Mouse (Mus musculus) midbrain, embryonic 15.5 days (tissue): ENCODE results near the gene Mex3d. TPM values are rescaled to one million over a fixed set of nuclear protein-coding genes. Genes with fewer than 3 reads are reported as not detected.
"Not testable (repeated sequence)": the region's sequence is repeated elsewhere in the genome, so short reads cannot be mapped to it uniquely, and the experiment has no call there.

ENCODE experiments used
- ATAC-seq: fragments of 200-750 bp; cut with Nextera tagmentation; replicated peaks from 2 replicates; pipeline ENCODE4 v1.8.0; 2017; ENCODE audit warnings: moderate TSS enrichment
- H3K27ac ChIP-seq: fragments of 300-500 bp; sonication (generic); 2 replicates; pipeline ENCODE4 v1.5.1; 2015; ENCODE audit warnings: mild to moderate bottlenecking, inconsistent platforms
- H3K27me3 ChIP-seq: fragments of 300-500 bp; sonication (generic); replicated peaks from 2 replicates; pipeline ENCODE4 v1.6.1; 2015; ENCODE audit warnings: inconsistent platforms
- H3K36me3 ChIP-seq: fragments of 300-500 bp; sonication (generic); replicated peaks from 2 replicates; pipeline ENCODE4 v1.6.1; 2015; ENCODE audit warnings: inconsistent platforms
- H3K4me1 ChIP-seq: fragments of 300-500 bp; sonication (generic); 2 replicates; pipeline ENCODE4 v1.6.1; 2015; ENCODE audit warnings: inconsistent platforms
- H3K4me2 ChIP-seq: fragments of 300-500 bp; sonication (generic); 2 replicates; pipeline ENCODE4 v1.6.1; 2015; ENCODE audit warnings: inconsistent platforms, mild to moderate bottlenecking, moderate library complexity
- H3K4me3 ChIP-seq: fragments of 300-500 bp; sonication (generic); 2 replicates; pipeline ENCODE4 v1.5.1; 2015; ENCODE audit warnings: mild to moderate bottlenecking, inconsistent platforms
- H3K9ac ChIP-seq: fragments of 300-500 bp; sonication (generic); 2 replicates; pipeline ENCODE4 v1.6.1; 2015; ENCODE audit warnings: mild to moderate bottlenecking, inconsistent platforms
- H3K9me3 ChIP-seq: fragments of 300-500 bp; sonication (generic); 2 replicates; pipeline ENCODE4 v1.6.1; 2016; ENCODE audit warnings: inconsistent platforms
- WGBS: fragments of 180-500 bp; shearing (Covaris S2); methylation state at CpG from one replicate; pipeline ENCODE4 v1.1.7; 2015; ENCODE audit warnings: mixed read lengths; 5-methylcytosine and 5-hydroxymethylcytosine counted together
- polyA plus RNA-seq: library from polyadenylated mRNA; unstranded; fragments of >200 nt; fragmentation: Nextera tagmentation; extraction: Ambion mirVana; gene quantifications from 2 replicates; pipeline ENCODE4 v1.2.1, GENCODE M21; 2015

The Mex3d gene
- polyA plus RNA-seq, 1 experiment from 2014 or later = 18.3 TPM

DNA sequence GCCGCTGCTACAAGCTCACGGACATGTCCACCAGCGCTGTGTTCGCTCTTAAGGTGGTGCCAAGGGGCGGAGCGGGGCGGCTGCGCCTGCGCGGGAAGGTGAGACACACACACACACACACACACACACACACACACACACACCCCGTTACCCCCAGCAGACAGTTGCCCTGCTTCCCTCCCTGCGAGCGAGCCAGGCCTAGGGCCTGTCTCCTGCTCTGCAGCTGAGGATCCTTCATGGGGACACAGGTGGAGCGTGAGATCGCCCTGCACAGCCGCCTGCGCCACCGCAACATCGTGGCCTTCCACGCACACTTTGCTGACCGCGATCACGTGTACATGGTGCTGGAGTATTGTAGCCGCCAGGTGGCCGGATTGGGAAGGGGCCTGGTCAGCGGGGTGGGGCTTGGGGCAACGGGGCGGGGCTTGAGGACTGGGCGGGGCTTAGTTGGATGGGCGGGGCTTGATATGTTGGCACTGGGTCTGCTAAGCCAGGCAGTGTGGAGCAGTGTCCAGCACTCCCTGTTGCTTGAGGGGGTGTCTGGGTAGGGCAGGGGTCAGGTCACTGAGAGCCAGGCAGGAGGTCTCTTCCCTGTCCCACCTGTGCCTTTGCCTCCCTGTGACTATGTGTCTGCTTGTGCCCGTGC is 29.3 kb downstream of the Mex3d start:
- Histone ChIP-seq H3K9me3 (no peaks in the 10 kb centered on the region), H3K36me3 (no peaks in the 10 kb centered on the region), H3K27me3 (peaks cover 57% of the 10 kb centered on the region), H3K4me3 (peak overlapping the region; percentile 38), H3K4me2 (peak overlapping the region; percentile 62), H3K9ac (peak overlapping the region; percentile 27), H3K27ac (no peak overlapping the region), H3K4me1 (peaks cover 25% of the 10 kb centered on the region)
- ATAC-seq = peak; percentile 56
- WGBS = 5% methylated on average over 29 of the region's 31 CpGs

DNA sequence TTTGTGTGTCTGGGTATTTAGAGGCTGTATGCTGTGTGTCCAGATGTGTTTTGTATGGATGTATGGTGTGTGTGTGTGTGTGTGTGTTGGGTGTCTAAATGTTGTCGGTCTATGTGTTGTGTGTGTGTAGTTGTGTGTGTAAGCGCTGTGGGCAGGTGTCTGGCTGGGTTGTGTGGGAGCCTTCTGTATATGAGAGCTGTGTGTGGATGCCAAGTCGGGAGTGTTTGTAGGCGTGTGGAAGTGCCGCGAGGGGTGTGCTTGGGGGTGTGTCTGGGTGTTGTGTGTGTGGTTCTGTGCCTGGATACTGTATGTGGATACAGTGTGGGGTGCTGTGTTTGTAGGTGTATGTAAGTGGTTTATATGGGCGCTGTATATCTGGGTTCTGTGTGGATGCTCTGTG is 30.1 kb downstream of the Mex3d start:
- peak overlapping the region; percentile 62 for H3K4me2 ChIP-seq
- WGBS = 26% methylated on average over 7 of the region's 7 CpGs
- peaks cover 25% of the 10 kb centered on the region for H3K4me1 ChIP-seq
- no peak overlapping the region; the same call in 1 of the 2 replicates for H3K9ac ChIP-seq
- peak; percentile 12; the same call in 1 of the 2 replicates for ATAC-seq
- no peaks in the 10 kb centered on the region for H3K9me3 ChIP-seq
- H3K27me3 ChIP-seq = peaks cover 65% of the 10 kb centered on the region
- no peaks in the 10 kb centered on the region for H3K36me3 ChIP-seq
- H3K27ac ChIP-seq = no peak overlapping the region
- H3K4me3 ChIP-seq = peak overlapping the region; percentile 38

DNA sequence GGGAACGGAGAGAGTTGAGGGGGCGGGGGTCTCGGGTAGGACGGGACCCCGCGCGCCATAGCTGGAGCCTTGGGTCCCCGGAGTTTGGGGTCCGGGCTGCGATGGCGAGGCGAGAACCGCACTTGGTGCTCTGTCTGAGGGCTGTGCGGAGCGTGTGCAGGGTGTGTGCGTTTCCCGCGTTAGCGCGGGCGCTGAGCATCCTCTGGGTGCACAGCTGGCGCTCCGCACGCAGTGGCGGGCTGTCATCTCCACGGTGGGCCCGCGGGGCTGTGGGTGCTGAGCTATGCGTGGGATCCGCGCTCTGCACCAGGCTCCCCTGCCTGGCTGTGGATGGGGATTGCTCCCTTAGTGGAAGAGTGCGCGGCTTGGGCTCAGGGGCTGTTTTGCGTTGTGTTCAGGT is 30.7 kb downstream of the Mex3d start:
- ATAC-seq = peak; percentile 40; the same call in 1 of the 2 replicates
- Histone ChIP-seq H3K36me3 (no peaks in the 10 kb centered on the region), H3K27ac (no peak overlapping the region), H3K9me3 (no peaks in the 10 kb centered on the region), H3K9ac (peak overlapping the region; percentile 16), H3K4me1 (peaks cover 25% of the 10 kb centered on the region), H3K27me3 (peaks cover 71% of the 10 kb centered on the region), H3K4me3 (peak overlapping the region; percentile 38), H3K4me2 (peak overlapping the region; percentile 68)
- WGBS = 2% methylated on average over 34 of the region's 34 CpGs

DNA sequence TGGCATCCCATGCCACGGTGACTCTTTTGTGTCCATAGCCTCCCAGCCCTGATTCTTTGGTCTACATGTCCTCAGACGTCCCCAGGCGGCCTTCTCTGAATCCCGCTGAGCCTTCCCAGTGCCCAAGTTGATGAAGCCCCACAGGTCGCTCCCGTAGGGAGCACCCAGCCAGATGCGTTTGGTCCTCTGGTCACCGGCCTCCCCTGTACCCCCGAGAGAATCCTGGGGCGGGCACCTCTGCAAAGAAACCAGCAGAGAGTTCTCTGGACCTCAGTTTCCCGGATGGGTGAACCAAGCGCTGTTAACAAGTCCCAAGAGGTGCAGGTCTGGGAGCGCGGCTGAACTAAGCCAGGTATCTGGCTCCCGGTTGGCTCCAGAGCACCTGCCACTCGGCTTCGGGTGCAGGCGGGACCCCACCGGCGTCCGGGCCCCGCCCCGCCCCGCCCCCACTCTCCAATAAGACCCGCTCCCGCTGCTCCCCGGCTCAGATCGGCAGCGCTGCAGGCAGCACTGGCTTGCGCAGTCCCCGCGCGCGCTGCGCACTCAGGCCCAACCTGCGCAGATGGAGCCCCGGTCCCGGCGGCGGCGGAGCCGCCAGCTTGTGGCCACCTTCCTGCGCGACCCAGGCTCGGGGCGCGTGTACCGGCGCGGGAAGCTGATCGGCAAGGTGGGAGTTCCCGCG is 31.3 kb downstream of the Mex3d start, which contains the start of gene Plk5:
Gene Plk5 (plus strand): TSS at position 459 of the 682 bp plus-strand sequence.
- Histone ChIP-seq H3K27ac (no peak within 1 kb of the TSS), H3K4me1 (peaks cover 25% of the 10 kb centered on the region), H3K4me2 (peak within 1 kb of the TSS; percentile 68), H3K27me3 (peaks cover 76% of the 10 kb centered on the region), H3K9ac (peak within 1 kb of the TSS; percentile 16), H3K9me3 (no peaks in the 10 kb centered on the region), H3K4me3 (peak within 1 kb of the TSS; percentile 38), H3K36me3 (no peaks in the 10 kb centered on the region)
- 2% methylated on average over 52 of the region's 53 CpGs for WGBS
- no peak for ATAC-seq

DNA sequence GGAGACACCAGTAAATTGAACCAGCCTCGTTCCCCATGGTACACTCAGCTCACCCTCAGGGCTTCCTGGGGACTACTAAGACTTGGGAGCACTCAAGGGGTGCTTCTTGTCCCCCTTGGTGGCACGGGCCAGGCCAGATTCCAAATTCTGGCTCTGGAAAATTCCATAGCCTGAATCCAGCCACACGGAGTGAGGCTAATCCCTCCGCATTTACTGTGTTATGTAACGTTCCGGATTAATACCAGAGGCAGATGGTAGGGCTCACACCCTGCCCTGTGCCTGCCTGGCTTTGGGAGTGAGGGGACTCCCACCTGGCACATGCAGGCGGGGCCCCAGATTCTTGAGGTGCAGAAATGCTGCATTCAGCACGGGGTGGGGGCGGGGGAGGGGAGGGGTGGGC is 32.0 kb downstream of the Mex3d start:
- H3K4me1 ChIP-seq = peaks cover 25% of the 10 kb centered on the region
- no peaks in the 10 kb centered on the region for H3K36me3 ChIP-seq
- WGBS = 5% methylated on average over 9 of the region's 9 CpGs
- H3K4me2 ChIP-seq = no peak overlapping the region
- no peak overlapping the region for H3K27ac ChIP-seq
- no peak overlapping the region for H3K9ac ChIP-seq
- H3K4me3 ChIP-seq = no peak overlapping the region
- peaks cover 83% of the 10 kb centered on the region for H3K27me3 ChIP-seq
- no peak for ATAC-seq
- H3K9me3 ChIP-seq = no peaks in the 10 kb centered on the region

DNA sequence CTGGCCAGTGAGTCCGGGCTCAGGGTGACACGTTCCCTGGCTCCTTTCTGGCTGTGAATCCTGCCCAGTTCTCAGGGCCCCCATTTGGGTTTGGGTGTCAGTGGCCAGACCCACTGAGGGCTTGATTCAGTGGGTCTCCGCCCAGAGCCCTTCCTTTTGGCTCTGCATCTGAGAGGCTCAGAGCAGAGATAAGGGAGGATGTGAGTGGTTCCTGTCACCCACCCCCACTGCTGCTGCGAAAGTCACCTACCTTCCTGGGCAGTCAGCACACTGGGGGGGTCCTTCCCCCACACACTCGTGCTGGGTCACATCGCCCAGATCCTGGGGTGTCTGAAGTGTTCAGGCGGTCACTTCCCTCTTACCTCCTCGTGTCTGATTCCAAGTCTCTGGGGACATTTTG is 34.7 kb downstream of the Mex3d start:
- Histone ChIP-seq H3K36me3 (no peaks in the 10 kb centered on the region), H3K27ac (no peak overlapping the region)
- WGBS = 65% methylated on average over 8 of the region's 8 CpGs

DNA sequence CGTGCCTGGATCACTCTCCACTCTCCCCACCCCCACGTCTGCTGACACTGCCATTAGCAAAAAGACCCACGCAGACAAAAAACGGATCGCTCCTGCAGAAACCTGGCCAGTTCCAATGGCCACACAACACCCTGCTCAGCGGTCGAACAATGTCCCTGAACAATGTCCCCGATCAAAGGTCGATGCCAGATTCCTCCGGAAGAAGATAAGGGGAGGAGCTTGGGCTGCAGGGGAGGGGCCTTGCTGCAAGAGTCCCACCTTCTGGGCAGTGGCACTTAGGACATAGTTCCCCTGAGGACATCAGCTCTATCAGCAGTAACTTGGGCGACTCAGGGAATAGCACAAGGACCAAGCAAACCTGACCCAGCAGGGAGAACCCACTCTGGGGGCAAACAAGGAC is 35.6 kb downstream of the Mex3d start:
- 23% methylated on average over 11 of the region's 11 CpGs for WGBS
- H3K4me3 ChIP-seq = no peak overlapping the region
- H3K27ac ChIP-seq = no peak overlapping the region
- peaks cover 20% of the 10 kb centered on the region for H3K4me1 ChIP-seq
- ATAC-seq = no peak
- H3K36me3 ChIP-seq = no peaks in the 10 kb centered on the region
- H3K9ac ChIP-seq = no peak overlapping the region
- H3K4me2 ChIP-seq = no peak overlapping the region
- H3K27me3 ChIP-seq = peaks cover 94% of the 10 kb centered on the region
- no peaks in the 10 kb centered on the region for H3K9me3 ChIP-seq

More for the DNA sequence above, 34.7 kb downstream of the Mex3d start:
- H3K4me1 ChIP-seq = peaks cover 29% of the 10 kb centered on the region
- H3K9ac ChIP-seq = no peak overlapping the region
- H3K27me3 ChIP-seq = peaks cover 95% of the 10 kb centered on the region
- H3K4me3 ChIP-seq = no peak overlapping the region
- no peak overlapping the region for H3K4me2 ChIP-seq
- no peaks in the 10 kb centered on the region for H3K9me3 ChIP-seq
- no peak for ATAC-seq

DNA sequence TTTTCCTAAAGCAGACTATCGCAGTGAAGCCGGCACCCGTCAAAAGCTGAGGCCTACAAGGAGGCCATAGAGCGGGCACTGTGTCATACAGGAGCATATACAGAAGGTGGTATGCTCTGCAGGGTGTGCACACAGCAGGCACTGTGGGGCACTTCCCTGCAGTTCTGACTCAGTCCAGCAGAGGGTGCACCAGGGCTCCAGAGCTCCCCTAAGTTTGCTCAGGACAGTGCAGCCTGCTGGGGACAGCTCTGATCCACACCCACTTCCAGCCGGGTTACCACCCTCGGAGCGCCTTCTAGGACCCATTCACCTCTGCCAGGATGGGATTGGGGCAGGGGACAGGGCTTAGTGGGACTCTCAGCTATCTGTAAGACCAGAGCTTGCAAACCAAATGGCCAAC is 37.2 kb downstream of the Mex3d start:
- Histone ChIP-seq H3K4me1 (peaks cover 9% of the 10 kb centered on the region; the same call in 1 of the 2 replicates), H3K9me3 (no peaks in the 10 kb centered on the region), H3K36me3 (no peaks in the 10 kb centered on the region), H3K27ac (no peak overlapping the region), H3K4me2 (no peak overlapping the region), H3K27me3 (peaks cover 92% of the 10 kb centered on the region), H3K9ac (no peak overlapping the region), H3K4me3 (no peak overlapping the region)
- whole genome bisulfite sequencing = 5% methylated on average over 7 of the region's 7 CpGs
- peak; percentile 68 for ATAC-seq

DNA sequence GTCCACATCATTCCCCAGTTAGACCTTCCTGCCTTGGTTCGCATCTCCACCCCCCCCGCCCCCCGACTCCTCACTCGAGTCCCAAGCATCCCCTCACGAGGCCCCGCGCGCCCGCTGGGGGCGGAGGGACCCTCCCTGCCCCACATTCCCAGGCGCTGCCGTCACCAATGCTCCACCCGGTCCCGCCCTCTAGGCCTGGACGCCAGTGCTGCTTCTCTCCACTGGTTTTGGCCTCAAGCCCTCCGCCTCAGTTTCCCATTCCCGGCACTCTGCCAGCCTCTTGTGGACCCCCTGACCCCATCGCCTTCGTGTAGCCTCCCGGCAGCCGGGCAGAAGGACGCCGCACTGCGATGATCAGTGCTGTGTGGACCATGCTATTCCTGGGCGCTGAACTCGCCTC is 38.5 kb downstream of the Mex3d start:
- H3K4me3 ChIP-seq = no peak overlapping the region
- H3K4me1 ChIP-seq = peaks cover 9% of the 10 kb centered on the region
- H3K9ac ChIP-seq = no peak overlapping the region
- no peaks in the 10 kb centered on the region for H3K36me3 ChIP-seq
- 0 out of 2 replicates have a peak overlapping the region, but pooled peaks have one; percentile 2 for H3K4me2 ChIP-seq
- H3K27me3 ChIP-seq = peaks cover 93% of the 10 kb centered on the region
- no peak overlapping the region for H3K27ac ChIP-seq
- WGBS = 16% methylated on average over 25 of the region's 26 CpGs
- no peak for ATAC-seq
- no peaks in the 10 kb centered on the region for H3K9me3 ChIP-seq

DNA sequence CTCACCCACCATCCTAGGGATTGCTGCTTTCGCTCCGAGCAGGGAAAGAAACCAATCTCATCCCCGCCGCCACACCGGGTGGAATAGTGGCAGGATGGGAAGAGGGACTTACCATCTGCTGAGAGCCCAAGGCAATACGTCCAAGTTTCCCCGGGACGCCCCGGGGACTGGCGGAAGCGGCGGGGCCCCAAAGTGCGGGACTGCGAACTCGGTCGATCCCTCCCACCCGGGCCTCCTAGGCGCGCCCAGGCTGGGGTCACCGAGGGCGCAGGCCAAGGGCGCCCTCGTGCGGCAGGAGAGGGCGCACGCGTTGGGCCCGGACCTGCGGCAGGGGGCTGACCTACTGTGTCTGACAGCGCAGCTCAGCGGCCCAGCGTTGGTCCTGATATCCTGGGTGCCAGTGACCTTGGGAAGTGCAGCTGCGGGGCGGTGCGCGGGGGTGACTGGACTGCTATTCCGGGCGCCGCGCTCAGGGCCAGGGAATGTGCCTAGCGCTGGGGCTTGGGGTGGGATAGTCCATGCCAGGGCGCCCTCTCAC is 39.1 kb downstream of the Mex3d start, which contains the start of gene Adamtsl5:
Gene Adamtsl5 (minus strand): TSS at position 169 of the 538 bp plus-strand sequence.
- H3K4me1 ChIP-seq = peaks cover 14% of the 10 kb centered on the region
- H3K9me3 ChIP-seq = no peaks in the 10 kb centered on the region
- no peak within 1 kb of the TSS for H3K4me3 ChIP-seq
- peak within 1 kb of the TSS; percentile 2 for H3K4me2 ChIP-seq
- no peak for ATAC-seq
- peaks cover 95% of the 10 kb centered on the region for H3K27me3 ChIP-seq
- WGBS = under 1% methylated on average over 40 of the region's 42 CpGs
- no peak within 1 kb of the TSS for H3K9ac ChIP-seq
- no peak within 1 kb of the TSS for H3K27ac ChIP-seq
- H3K36me3 ChIP-seq = no peaks in the 10 kb centered on the region

DNA sequence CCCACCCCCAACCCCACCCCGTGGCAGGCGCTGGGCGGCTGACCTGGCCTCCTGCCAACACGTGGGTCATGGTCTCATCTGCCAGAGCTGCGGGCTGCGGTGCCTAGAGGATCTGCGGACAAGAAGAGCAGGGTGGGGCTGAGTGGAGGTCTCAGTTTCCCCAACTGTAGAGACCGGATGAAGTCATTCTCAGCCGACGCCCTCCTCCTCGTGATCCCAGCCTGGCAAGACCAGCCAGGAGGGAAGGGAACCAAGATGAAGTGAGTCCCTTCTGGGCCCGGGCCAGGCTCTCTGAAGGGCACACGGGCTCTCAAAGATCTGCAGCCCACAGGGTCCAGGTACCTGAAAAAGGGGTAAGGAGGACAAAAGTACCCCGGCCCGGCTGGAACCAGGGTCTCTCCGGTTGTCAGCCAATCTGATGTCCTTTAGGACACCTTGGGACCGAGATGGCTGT is 39.9 kb downstream of the Mex3d start:
- ATAC-seq = no peak
- peaks cover 95% of the 10 kb centered on the region for H3K27me3 ChIP-seq
- H3K9ac ChIP-seq = no peak overlapping the region
- H3K4me1 ChIP-seq = peaks cover 22% of the 10 kb centered on the region
- no peaks in the 10 kb centered on the region for H3K9me3 ChIP-seq
- WGBS = 17% methylated on average over 17 of the region's 17 CpGs
- no peak overlapping the region for H3K27ac ChIP-seq
- H3K4me3 ChIP-seq = no peak overlapping the region
- no peak overlapping the region for H3K4me2 ChIP-seq
- H3K36me3 ChIP-seq = no peaks in the 10 kb centered on the region

DNA sequence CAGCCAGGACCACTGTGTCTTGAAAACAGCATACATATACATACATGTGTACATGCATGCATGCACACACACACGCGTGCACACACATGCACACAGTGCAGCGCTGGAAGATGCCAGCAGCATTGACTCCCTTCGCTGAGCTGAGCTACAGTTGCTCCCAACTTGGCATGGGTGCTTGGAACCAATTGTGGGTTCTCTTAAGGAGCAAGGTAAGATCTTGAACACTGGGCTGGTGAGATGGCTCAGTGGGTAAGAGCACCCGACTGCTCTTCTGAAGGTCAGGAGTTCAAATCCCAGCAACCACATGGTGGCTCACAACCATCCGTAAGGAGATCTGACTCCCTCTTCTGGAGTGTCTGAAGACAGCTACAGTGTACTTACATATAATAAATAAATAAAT is 41.5 kb downstream of the Mex3d start:
- not testable (repeated sequence) for ATAC-seq, H3K9me3 ChIP-seq, H3K4me3 ChIP-seq, H3K4me2 ChIP-seq, H3K36me3 ChIP-seq, H3K27ac ChIP-seq, H3K9ac ChIP-seq
- WGBS = 77% methylated on average over 6 of the region's 6 CpGs
- peaks cover 30% of the 10 kb centered on the region for H3K4me1 ChIP-seq
- peaks cover 97% of the 10 kb centered on the region for H3K27me3 ChIP-seq
